28 mouse cellular contexts compared by ENCODE assay signal in genomic region chr3:89425141-89425525, GRCm38 (mm10). TPM values are rescaled to one million over a fixed set of nuclear protein-coding genes. Genes with fewer than 3 reads are reported as not detected.
DNase-seq lines count a peak whose midpoint lies in the region; ATAC-seq and TF ChIP-seq lines count a peak whose summit lies in the region.
"Had no signal": no experiment of that assay in that cellular context is flagged by ENCODE, and none has a peak within 500 bp of the region (broad histone marks: within the 10 kb centered on the region; RNA-seq: fewer than 3 reads in every experiment).

No protein-coding gene starts in this region.

- H3K4me2 ChIP-seq in liver, embryonic 12.5 days, result peak overlapping the region; percentile 97
- H3K4me2 ChIP-seq in liver, postnatal 0 days (ENCODE audit: low read depth, low read length), result no peak overlapping the region
- H3K4me2 ChIP-seq in liver, embryonic 13.5 days, result peak overlapping the region; percentile 97
- H3K4me2 ChIP-seq: embryonic facial prominence, embryonic 15.5 days; hindbrain, embryonic 13.5 days; midbrain, embryonic 12.5 days had no signal

- no peak for TF ChIP-seq EP300 in liver, postnatal 0 days (IDR thresholded peaks at IDR 0.05; ENCODE audit: low read depth)

- H3K9ac ChIP-seq in liver, embryonic 12.5 days, result peak overlapping the region; percentile 65
- no peak overlapping the region for H3K9ac ChIP-seq in liver, postnatal 0 days (replicated peaks)
- peak overlapping the region; percentile 87 for H3K9ac ChIP-seq in liver, embryonic 13.5 days
- H3K9ac ChIP-seq: embryonic facial prominence, embryonic 15.5 days; hindbrain, embryonic 13.5 days; midbrain, embryonic 12.5 days; neural tube, embryonic 13.5 days had no signal

- no peak for DNase-seq in liver, postnatal 0 days
- no peak for DNase-seq in liver, embryonic 13.5 days
- no peak for DNase-seq in adrenal gland, adult 18-20 months (ENCODE audit: low spot score in 2 of 2)
- no peak for DNase-seq in left cerebral cortex, postnatal 4 days
- DNase-seq: adrenal gland, postnatal 10 days; cerebellum, adult 8-10 months; cerebellum, postnatal 25 days; gastrocnemius, postnatal 25 days; heart, adult 11 months; heart, postnatal 36 days; kidney, adult 18-20 months; kidney, postnatal 4 days; lung, postnatal 36 days; right cerebral cortex, postnatal 4 days; thymus, postnatal 4 days had no signal

- peaks cover 82% of the 10 kb centered on the region for H3K4me1 ChIP-seq in erythroblast, embryonic 14.5 days (ENCODE audit: control insufficient read depth)
- H3K4me1 ChIP-seq in liver, embryonic 12.5 days, result peaks cover 79% of the 10 kb centered on the region
- peaks cover 48% of the 10 kb centered on the region for H3K4me1 ChIP-seq in liver, postnatal 0 days (ENCODE audit: insufficient read depth)
- H3K4me1 ChIP-seq in liver, embryonic 13.5 days (replicated peaks), result peaks cover 85% of the 10 kb centered on the region

- no peak for TF ChIP-seq CTCF in liver, postnatal 0 days (IDR thresholded peaks at IDR 0.05; ENCODE audit: low read depth)

- intact Hi-C loops in left cerebral cortex, postnatal 4 days (cut with DNase I), result no loop called here

- H3K27ac ChIP-seq in liver, embryonic 12.5 days, result peak overlapping the region; percentile 89
- no peak overlapping the region for H3K27ac ChIP-seq in liver, postnatal 0 days (ENCODE audit: low read depth)
- H3K27ac ChIP-seq in liver, embryonic 13.5 days, result peak overlapping the region; percentile 98
- H3K27ac ChIP-seq: embryonic facial prominence, embryonic 10.5 days; embryonic facial prominence, embryonic 15.5 days; hindbrain, embryonic 13.5 days; midbrain, embryonic 12.5 days; neural tube, embryonic 13.5 days had no signal

- no peak for ATAC-seq in erythroblast, adult 5-6 weeks (replicated peaks; ENCODE audit: low FRiP score, poor library complexity, severe bottlenecking)
- no peak for ATAC-seq in liver, embryonic 12.5 days
- ATAC-seq in liver, postnatal 0 days, result no peak
- ATAC-seq in liver, embryonic 13.5 days (ENCODE audit: low read depth), result no peak
- ATAC-seq: activated CD4-positive, CD25-positive, alpha-beta regulatory T cell, adult 4 months; forebrain, embryonic 14.5 days had no signal

- H3K9me3 ChIP-seq in erythroblast, embryonic 14.5 days (ENCODE audit: control insufficient read depth, low read length), result no peaks in the 10 kb centered on the region
- H3K9me3 ChIP-seq in liver, embryonic 12.5 days (replicated peaks), result no peaks in the 10 kb centered on the region
- no peaks in the 10 kb centered on the region for H3K9me3 ChIP-seq in liver, postnatal 0 days (ENCODE audit: low read length)
- H3K9me3 ChIP-seq in liver, embryonic 13.5 days (replicated peaks), result no peaks in the 10 kb centered on the region
- H3K9me3 ChIP-seq: embryonic facial prominence, embryonic 10.5 days; embryonic facial prominence, embryonic 15.5 days; heart, embryonic 10.5 days; hindbrain, embryonic 13.5 days; midbrain, embryonic 12.5 days; neural tube, embryonic 13.5 days had no signal

- H3K27me3 ChIP-seq in erythroblast, embryonic 14.5 days (ENCODE audit: control insufficient read depth), result no peaks in the 10 kb centered on the region
- no peaks in the 10 kb centered on the region for H3K27me3 ChIP-seq in liver, embryonic 12.5 days (replicated peaks)
- no peaks in the 10 kb centered on the region for H3K27me3 ChIP-seq in liver, postnatal 0 days (ENCODE audit: insufficient read depth, low read length)
- H3K27me3 ChIP-seq in liver, embryonic 13.5 days, result no peaks in the 10 kb centered on the region
- H3K27me3 ChIP-seq: CH12.LX; embryonic facial prominence, embryonic 15.5 days; hindbrain, embryonic 13.5 days; midbrain, embryonic 12.5 days; neural tube, embryonic 13.5 days had no signal

- WGBS in liver, embryonic 12.5 days (ENCODE audit: insufficient replicate concordance), result 61% methylated on average over 5 of the region's 5 CpGs
- 72% methylated on average over 5 of the region's 5 CpGs for WGBS in liver, postnatal 0 days (ENCODE audit: insufficient replicate concordance)
- 63% methylated on average over 5 of the region's 5 CpGs for WGBS in liver, embryonic 13.5 days (ENCODE audit: insufficient replicate concordance)

- H3K36me3 ChIP-seq in erythroblast, embryonic 14.5 days (ENCODE audit: control insufficient read depth), result peaks cover 85% of the 10 kb centered on the region
- peaks cover 65% of the 10 kb centered on the region for H3K36me3 ChIP-seq in liver, embryonic 12.5 days
- peaks cover 37% of the 10 kb centered on the region for H3K36me3 ChIP-seq in liver, postnatal 0 days (replicated peaks; ENCODE audit: insufficient read depth, low read length)
- peaks cover 64% of the 10 kb centered on the region for H3K36me3 ChIP-seq in liver, embryonic 13.5 days

- peak overlapping the region; percentile 55 for H3K4me3 ChIP-seq in erythroblast, embryonic 14.5 days (replicated peaks)
- H3K4me3 ChIP-seq in liver, embryonic 12.5 days, result peak overlapping the region; percentile 42
- no peak overlapping the region for H3K4me3 ChIP-seq in liver, postnatal 0 days (ENCODE audit: low read depth, low read length)
- H3K4me3 ChIP-seq in liver, embryonic 13.5 days (replicated peaks), result peak overlapping the region; percentile 76
- H3K4me3 ChIP-seq: embryonic facial prominence, embryonic 15.5 days; heart, embryonic 10.5 days; hindbrain, embryonic 13.5 days; midbrain, embryonic 12.5 days; myocyte; neural tube, embryonic 13.5 days had no signal

RNA-seq across cellular contexts. Expression of gene Pygo2, which starts 4.9 kb away (rescaled TPM):
- 5.9 TPM in 2 replicates for polyA plus RNA-seq in erythroblast, embryonic 14.5 days (2012)
- total RNA-seq in erythroblast, adult 5-6 weeks (2015; ENCODE audit: low replicate concordance), result 9.8 and 11.5 TPM in 2 replicates
- 5.6 and 12.4 TPM in 2 replicates for total RNA-seq in erythroblast, adult 5-6 weeks (2017; ENCODE audit: low replicate concordance)
- 22.7 and 23.1 TPM in 2 replicates for polyA plus RNA-seq in liver, embryonic 12.5 days (2016; fragmentation: Nextera tagmentation; extraction: Ambion mirVana)
- polyA plus RNA-seq in liver, postnatal 0 days (2015; fragmentation: Nextera tagmentation; extraction: Ambion mirVana), result 5.9 and 6.9 TPM in 2 replicates
- 11.0 and 12.0 TPM in 2 replicates for polyA plus RNA-seq in liver, embryonic 13.5 days (2015; fragmentation: Nextera tagmentation; extraction: Ambion mirVana)
- total RNA-seq in adrenal gland, adult 18-20 months (2021), result 10 to 100 TPM; 40.7 to 40.9 TPM
- 10 to 100 TPM; 53.3 to 60.2 TPM for total RNA-seq in left cerebral cortex, postnatal 4 days (2021)

RNA-seq across cellular contexts. Expression of gene Shc1, which starts 6.9 kb away (rescaled TPM):
- 11.4 and 12.7 TPM in 2 replicates for polyA plus RNA-seq in erythroblast, embryonic 14.5 days (2012)
- total RNA-seq in erythroblast, adult 5-6 weeks (2015; ENCODE audit: low replicate concordance), result 14.4 and 25.2 TPM in 2 replicates
- 21.3 and 24.1 TPM in 2 replicates for total RNA-seq in erythroblast, adult 5-6 weeks (2017; ENCODE audit: low replicate concordance)
- 56.8 and 63.3 TPM in 2 replicates for polyA plus RNA-seq in liver, embryonic 12.5 days (2016; fragmentation: Nextera tagmentation; extraction: Ambion mirVana)
- polyA plus RNA-seq in liver, postnatal 0 days (2015; fragmentation: Nextera tagmentation; extraction: Ambion mirVana), result 23.8 and 24.7 TPM in 2 replicates
- 42.3 and 51.4 TPM in 2 replicates for polyA plus RNA-seq in liver, embryonic 13.5 days (2015; fragmentation: Nextera tagmentation; extraction: Ambion mirVana)
- total RNA-seq in adrenal gland, adult 18-20 months (2021), result 10 to 100 TPM; 75.5 to 87.1 TPM
- total RNA-seq in left cerebral cortex, postnatal 4 days (2021), result 10 to 100 TPM; 13.8 to 14.5 TPM

RNA-seq across cellular contexts. Expression of gene Cks1b, which starts 7.0 kb away (rescaled TPM):
- 6.9 and 7.4 TPM in 2 replicates for polyA plus RNA-seq in erythroblast, embryonic 14.5 days (2012)
- 67.9 and 79.9 TPM in 2 replicates for total RNA-seq in erythroblast, adult 5-6 weeks (2015; ENCODE audit: low replicate concordance)
- 37.4 and 42.1 TPM in 2 replicates for total RNA-seq in erythroblast, adult 5-6 weeks (2017; ENCODE audit: low replicate concordance)
- polyA plus RNA-seq in liver, embryonic 12.5 days (2016; fragmentation: Nextera tagmentation; extraction: Ambion mirVana), result 310 and 316 TPM in 2 replicates
- polyA plus RNA-seq in liver, postnatal 0 days (2015; fragmentation: Nextera tagmentation; extraction: Ambion mirVana), result 130 and 141 TPM in 2 replicates
- polyA plus RNA-seq in liver, embryonic 13.5 days (2015; fragmentation: Nextera tagmentation; extraction: Ambion mirVana), result 282 and 301 TPM in 2 replicates
- 10 to 100 TPM; 14.3 to 19.6 TPM for total RNA-seq in adrenal gland, adult 18-20 months (2021)
- 10 to 100 TPM; 19.6 to 22.3 TPM for total RNA-seq in left cerebral cortex, postnatal 4 days (2021)

RNA-seq across cellular contexts. Expression of gene Pbxip1, which starts 11.4 kb away (rescaled TPM):
- 0.13 and 0.21 TPM in 2 replicates for polyA plus RNA-seq in erythroblast, embryonic 14.5 days (2012)
- total RNA-seq in erythroblast, adult 5-6 weeks (2015; ENCODE audit: low replicate concordance), result 3.8 and 4.2 TPM in 2 replicates
- 6.2 and 8.6 TPM in 2 replicates for total RNA-seq in erythroblast, adult 5-6 weeks (2017; ENCODE audit: low replicate concordance)
- polyA plus RNA-seq in liver, embryonic 12.5 days (2016; fragmentation: Nextera tagmentation; extraction: Ambion mirVana), result 8.3 and 9.2 TPM in 2 replicates
- 9.4 and 9.8 TPM in 2 replicates for polyA plus RNA-seq in liver, postnatal 0 days (2015; fragmentation: Nextera tagmentation; extraction: Ambion mirVana)
- polyA plus RNA-seq in liver, embryonic 13.5 days (2015; fragmentation: Nextera tagmentation; extraction: Ambion mirVana), result 6.0 and 6.8 TPM in 2 replicates
- 10 to 100 TPM; 53.2 to 57.8 TPM for total RNA-seq in adrenal gland, adult 18-20 months (2021)
- total RNA-seq in left cerebral cortex, postnatal 4 days (2021), result 10 to 100 TPM; 17.1 to 17.5 TPM

RNA-seq across cellular contexts. Expression of gene Flad1, which starts 13.5 kb away (rescaled TPM):
- 1.3 and 1.6 TPM in 2 replicates for polyA plus RNA-seq in erythroblast, embryonic 14.5 days (2012)
- 2.1 and 6.3 TPM in 2 replicates for total RNA-seq in erythroblast, adult 5-6 weeks (2015; ENCODE audit: low replicate concordance)
- total RNA-seq in erythroblast, adult 5-6 weeks (2017; ENCODE audit: low replicate concordance), result 1.8 and 3.1 TPM in 2 replicates
- 21.6 and 22.9 TPM in 2 replicates for polyA plus RNA-seq in liver, embryonic 12.5 days (2016; fragmentation: Nextera tagmentation; extraction: Ambion mirVana)
- polyA plus RNA-seq in liver, postnatal 0 days (2015; fragmentation: Nextera tagmentation; extraction: Ambion mirVana), result 18.8 and 20.0 TPM in 2 replicates
- 18.0 and 18.7 TPM in 2 replicates for polyA plus RNA-seq in liver, embryonic 13.5 days (2015; fragmentation: Nextera tagmentation; extraction: Ambion mirVana)
- 10 to 100 TPM; 28.6 to 37.6 TPM for total RNA-seq in adrenal gland, adult 18-20 months (2021)
- 10 to 100 TPM; 27.6 to 28.3 TPM for total RNA-seq in left cerebral cortex, postnatal 4 days (2021)

Comparison
In these comparisons a context has a peak if more than half of its experiments do, and no peak if none do; other contexts are left out.
1. RNA of gene Cks1b, which starts 7.0 kb away (polyA plus RNA-seq): 310 to 316 TPM in liver, embryonic 12.5 days, 282 to 301 TPM in liver, embryonic 13.5 days and 130 to 141 TPM in liver, postnatal 0 days; 6.9 to 7.4 TPM in erythroblast, embryonic 14.5 days; every median in the first group is over 10 times any median in the second.